Mouse (Mus musculus) lung, postnatal 0 days (tissue): ENCODE data around the gene Cd36. TPM values are rescaled to one million over a fixed set of nuclear protein-coding genes. Genes with fewer than 3 reads are reported as not detected.

Experiments used
- ATAC-seq: fragments of 200-750 bp; cut with Nextera tagmentation; 2 replicates; pipeline ENCODE4 v1.8.0; 2017; ENCODE audit warnings: moderate library complexity
- DNase-seq: peaks from one replicate; pipeline ENCODE4 v3.0.0-alpha.2; 2016; ENCODE audit warnings: low spot score
- H3K27ac ChIP-seq: fragments of 300-500 bp; sonication (generic); 2 replicates; pipeline ENCODE4 v1.5.1; 2014; ENCODE audit warnings: antibody characterized with exemption, mild to moderate bottlenecking, low read length, mixed read lengths
- H3K27me3 ChIP-seq: fragments of 300-500 bp; sonication (generic); replicated peaks from 2 replicates; pipeline ENCODE4 v1.6.1; 2014; ENCODE audit warnings: low read length, mixed read lengths; ENCODE audit not compliant: insufficient read depth
- H3K36me3 ChIP-seq: fragments of 300-500 bp; sonication (generic); 2 replicates; pipeline ENCODE4 v1.6.1; 2014; ENCODE audit warnings: low read length, mixed read lengths; ENCODE audit not compliant: insufficient read depth
- H3K4me1 ChIP-seq: fragments of 300-500 bp; sonication (generic); 2 replicates; pipeline ENCODE4 v1.6.1; 2014; ENCODE audit warnings: antibody characterized with exemption, low read depth, low read length, mixed read lengths; ENCODE audit not compliant: insufficient read depth
- H3K4me2 ChIP-seq: fragments of 300-500 bp; sonication (generic); replicated peaks from 2 replicates; pipeline ENCODE4 v1.6.1; 2014; ENCODE audit warnings: low read depth, mild to moderate bottlenecking, low read length, moderate library complexity, mixed read lengths
- H3K4me3 ChIP-seq: fragments of 300-500 bp; sonication (generic); 2 replicates; pipeline ENCODE4 v1.5.1; 2014; ENCODE audit warnings: low read depth, low read length
- H3K9ac ChIP-seq: fragments of 300-500 bp; sonication (generic); replicated peaks from 2 replicates; pipeline ENCODE4 v1.6.1; 2014; ENCODE audit warnings: low read depth, mild to moderate bottlenecking
- H3K9me3 ChIP-seq: fragments of 300-500 bp; sonication (generic); 2 replicates; pipeline ENCODE4 v1.6.1; 2016; ENCODE audit warnings: low read length, mixed read lengths
- CTCF ChIP-seq: IDR thresholded peaks from 2 replicates; pipeline ENCODE4 v1.5.1; 2016; ENCODE audit warnings: antibody characterized with exemption, mild to moderate bottlenecking
- EP300 ChIP-seq: IDR thresholded peaks from 2 replicates; pipeline ENCODE4 v1.6.1; 2016; ENCODE audit warnings: antibody characterized with exemption, mild to moderate bottlenecking, control low read depth
- WGBS: fragments of 180-500 bp; shearing (Covaris S2); extraction: QIAGEN DNeasy Blood & Tissue Kit; methylation state at CpG from one replicate; pipeline ENCODE4 v1.1.7; 2014; 5-methylcytosine and 5-hydroxymethylcytosine counted together
- polyA plus RNA-seq: library from polyadenylated mRNA; unstranded; fragments of >200 nt; fragmentation: Nextera tagmentation; extraction: Ambion mirVana; gene quantifications from 2 replicates; pipeline ENCODE4 v1.2.1, GENCODE M21; 2015

Cd36 gene
- polyA plus RNA-seq, 1 experiment from 2014 or later = 458 TPM

- no peaks in the 10 kb centered on the region for H3K9me3 ChIP-seq
- H3K4me1 ChIP-seq = no peaks in the 10 kb centered on the region
- no peaks in the 10 kb centered on the region for H3K27me3 ChIP-seq
- H3K36me3 ChIP-seq = peaks cover 4% of the 10 kb centered on the region; the same call in 1 of the 2 replicates
- 83% methylated on average over 3 of the region's 3 CpGs for WGBS
- H3K4me2 ChIP-seq = no peak overlapping the region
- no peak overlapping the region for H3K4me3 ChIP-seq
- no peak for TF ChIP-seq CTCF
- no peak for TF ChIP-seq EP300
- DNase-seq (no peak), ATAC-seq (no peak)
- no peak overlapping the region for H3K27ac ChIP-seq
- no peak overlapping the region for H3K9ac ChIP-seq
These were observed 81.7 kb downstream of the Cd36 start for GRCm38 (mm10) chr5:17806774-17807377.

GRCm38 (mm10) chr5:17776571-17776970, 112.0 kb downstream of the Cd36 start:
- Histone ChIP-seq H3K27me3 (no peaks in the 10 kb centered on the region), H3K4me3 (no peak overlapping the region), H3K27ac (no peak overlapping the region), H3K9ac (no peak overlapping the region), H3K9me3 (no peaks in the 10 kb centered on the region), H3K36me3 (no peaks in the 10 kb centered on the region), H3K4me2 (no peak overlapping the region), H3K4me1 (no peaks in the 10 kb centered on the region)
- peak; percentile 91 for DNase-seq
- ATAC-seq = no peak
- WGBS = 91% methylated on average over 6 of the region's 6 CpGs
- TF ChIP-seq EP300 (no peak), CTCF (no peak)

DNA sequence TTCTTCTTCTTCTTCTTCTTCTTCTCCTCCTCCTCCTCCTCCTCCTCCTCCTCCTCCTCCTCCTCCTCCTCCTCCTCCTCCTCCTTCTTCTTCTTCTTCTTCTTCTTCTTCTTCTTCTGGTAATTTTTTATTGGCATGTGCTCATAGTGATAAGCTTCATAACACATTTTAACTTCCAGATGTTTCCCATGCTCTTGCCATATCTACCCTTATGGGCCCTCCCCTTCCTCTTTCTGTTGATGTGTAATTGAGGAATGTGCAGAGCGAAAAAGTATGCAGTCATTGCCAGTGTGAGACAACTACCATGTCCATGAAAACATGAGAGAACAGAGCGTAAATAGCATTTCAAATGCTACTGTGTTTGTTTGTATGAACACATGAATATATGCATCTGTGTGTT, 118.3 kb downstream of the Cd36 start:
- TF ChIP-seq CTCF (no peak), EP300 (no peak)
- ATAC-seq = no peak
- Histone ChIP-seq H3K27me3 (no peaks in the 10 kb centered on the region), H3K4me3 (no peak overlapping the region), H3K4me2 (no peak overlapping the region), H3K36me3 (no peaks in the 10 kb centered on the region), H3K9me3 (no peaks in the 10 kb centered on the region), H3K4me1 (no peaks in the 10 kb centered on the region), H3K27ac (no peak overlapping the region), H3K9ac (no peak overlapping the region)
- DNase-seq = no peak
- 81% methylated on average over 2 of the region's 2 CpGs for WGBS

GRCm38 (mm10) chr5:17766006-17766677, 122.5 kb downstream of the Cd36 start:
- Histone ChIP-seq H3K9ac (no peak overlapping the region), H3K27me3 (no peaks in the 10 kb centered on the region), H3K4me1 (no peaks in the 10 kb centered on the region), H3K4me3 (no peak overlapping the region), H3K4me2 (no peak overlapping the region), H3K36me3 (no peaks in the 10 kb centered on the region), H3K27ac (no peak overlapping the region), H3K9me3 (no peaks in the 10 kb centered on the region)
- TF ChIP-seq EP300 (no peak), CTCF (peak; percentile 73)
- ATAC-seq (no peak), DNase-seq (peak; percentile 85)
- 57% methylated on average over 4 of the region's 4 CpGs for WGBS

GRCm38 (mm10) chr5:17753471-17754005, 135.1 kb downstream of the Cd36 start:
- Histone ChIP-seq H3K9ac (no peak overlapping the region), H3K9me3 (no peaks in the 10 kb centered on the region), H3K4me1 (no peaks in the 10 kb centered on the region), H3K4me2 (no peak overlapping the region), H3K27ac (no peak overlapping the region), H3K27me3 (no peaks in the 10 kb centered on the region), H3K4me3 (no peak overlapping the region), H3K36me3 (no peaks in the 10 kb centered on the region)
- TF ChIP-seq CTCF (no peak), EP300 (no peak)
- DNase-seq = no peak
- no peak for ATAC-seq
- WGBS = 77% methylated on average over 7 of the region's 7 CpGs

- no peak overlapping the region for H3K9ac ChIP-seq
- no peaks in the 10 kb centered on the region for H3K36me3 ChIP-seq
- H3K4me2 ChIP-seq = no peak overlapping the region
- H3K9me3 ChIP-seq = no peaks in the 10 kb centered on the region
- no peak for ATAC-seq
- DNase-seq = no peak
- H3K27ac ChIP-seq = no peak overlapping the region
- TF ChIP-seq EP300 (no peak), CTCF (no peak)
- 73% methylated on average over 3 of the region's 3 CpGs for WGBS
- H3K4me1 ChIP-seq = no peaks in the 10 kb centered on the region
- no peaks in the 10 kb centered on the region for H3K27me3 ChIP-seq
- no peak overlapping the region for H3K4me3 ChIP-seq
These were observed 140.3 kb downstream of the Cd36 start for GRCm38 (mm10) chr5:17748293-17748692.
